Mouse (Mus musculus) left cerebral cortex, adult 8-10 months (tissue): ENCODE measurements around the gene Mup14. TPM values are rescaled to one million over a fixed set of nuclear protein-coding genes. Genes with fewer than 3 reads are reported as not detected.
"Not testable (repeated sequence)": the region's sequence is repeated elsewhere in the genome, so short reads cannot be mapped to it uniquely, and the experiment has no call there.

Source experiments
- DNase-seq, 2 experiments: peaks; one replicate each; pipeline ENCODE4 v3.0.0; 2022; ENCODE audit warnings: low spot score in 2 of 2
- total RNA-seq, 4 experiments: library from RNA; stranded (reverse); gene quantifications; 2 replicates each; pipeline ENCODE4 v1.2.4; 2022

Gene Mup14
- not detected for total RNA-seq

- DNase-seq: not testable (repeated sequence)
Observed at GRCm38 (mm10) chr4:61303900-61304299, at the start of gene Mup14. Gene Mup14 (minus strand): TSS chr4:61304000.

- not testable (repeated sequence) for DNase-seq
Observed at GRCm38 (mm10) chr4:61338108-61338507, 34.3 kb upstream of the Mup14 start.

Other genes with a start within 250 kb of the Mup14 start
- not detected for gene Mup13, start 75.7 kb downstream of the Mup14 start, total RNA-seq
- not detected for gene Mup15, start 135.7 kb upstream of the Mup14 start, total RNA-seq
- not detected for gene Mup16, start 215.5 kb upstream of the Mup14 start, total RNA-seq